Mouse (Mus musculus) forebrain, embryonic 13.5 days (tissue): ENCODE results near the gene Efna2. TPM values are rescaled to one million over a fixed set of nuclear protein-coding genes. Genes with fewer than 3 reads are reported as not detected.

Experiments
- ATAC-seq: fragments of 200-750 bp; cut with Nextera tagmentation; 2 replicates; pipeline ENCODE4 v1.8.0; 2017
- H3K27ac ChIP-seq: fragments of 300-500 bp; sonication (generic); 2 replicates; pipeline ENCODE4 v1.5.1; 2015; ENCODE audit warnings: inconsistent platforms, mild to moderate bottlenecking, moderate library complexity
- H3K27me3 ChIP-seq: fragments of 300-500 bp; sonication (generic); 2 replicates; pipeline ENCODE4 v1.6.1; 2015; ENCODE audit warnings: mild to moderate bottlenecking, inconsistent platforms
- H3K36me3 ChIP-seq: fragments of 300-500 bp; sonication (generic); 2 replicates; pipeline ENCODE4 v1.6.1; 2015; ENCODE audit warnings: mild to moderate bottlenecking, inconsistent platforms; ENCODE audit not compliant: poor library complexity, severe bottlenecking
- H3K4me1 ChIP-seq: fragments of 300-500 bp; sonication (generic); 2 replicates; pipeline ENCODE4 v1.6.1; 2015; ENCODE audit warnings: inconsistent platforms
- H3K4me2 ChIP-seq: fragments of 300-500 bp; sonication (generic); 2 replicates; pipeline ENCODE4 v1.6.1; 2015; ENCODE audit warnings: inconsistent platforms, mild to moderate bottlenecking, moderate library complexity
- H3K4me3 ChIP-seq: fragments of 300-500 bp; sonication (generic); 2 replicates; pipeline ENCODE4 v1.5.1; 2015; ENCODE audit warnings: mild to moderate bottlenecking, inconsistent platforms
- H3K9ac ChIP-seq: fragments of 300-500 bp; sonication (generic); 2 replicates; pipeline ENCODE4 v1.6.1; 2015; ENCODE audit warnings: mild to moderate bottlenecking, inconsistent platforms
- H3K9me3 ChIP-seq: fragments of 300-500 bp; sonication (generic); replicated peaks from 2 replicates; pipeline ENCODE4 v1.6.1; 2016; ENCODE audit warnings: inconsistent platforms
- WGBS: fragments of 180-500 bp; shearing (Covaris S2); methylation state at CpG from one replicate; pipeline ENCODE4 v1.1.7; 2015; 5-methylcytosine and 5-hydroxymethylcytosine counted together
- polyA plus RNA-seq: library from polyadenylated mRNA; unstranded; fragments of >200 nt; fragmentation: Nextera tagmentation; extraction: Ambion mirVana; gene quantifications from 2 replicates; pipeline ENCODE4 v1.2.1, GENCODE M21; 2015

Gene Efna2
- polyA plus RNA-seq, 1 experiment from 2014 or later, result 19.5 TPM

GRCm38 (mm10) chr10:80136952-80137625, 42.2 kb upstream of the Efna2 start:
- Histone ChIP-seq H3K4me3 (peak overlapping the region; percentile 74), H3K9ac (peak overlapping the region; percentile 91), H3K27ac (peak overlapping the region; percentile 92), H3K4me1 (peaks cover 58% of the 10 kb centered on the region), H3K36me3 (peaks cover 42% of the 10 kb centered on the region), H3K4me2 (peak overlapping the region; percentile 97), H3K27me3 (peaks cover 10% of the 10 kb centered on the region), H3K9me3 (no peaks in the 10 kb centered on the region)
- 3% methylated on average over 29 of the region's 29 CpGs for WGBS
- ATAC-seq, result no peak

- WGBS, result 2% methylated on average over 28 of the region's 33 CpGs
- ATAC-seq, result no peak
- H3K4me2 ChIP-seq, result peak overlapping the region; percentile 97
- H3K27me3 ChIP-seq, result peaks cover 10% of the 10 kb centered on the region
- peak overlapping the region; percentile 92 for H3K27ac ChIP-seq
- H3K4me3 ChIP-seq, result peak overlapping the region; percentile 74
- peaks cover 34% of the 10 kb centered on the region for H3K36me3 ChIP-seq
- peaks cover 57% of the 10 kb centered on the region for H3K4me1 ChIP-seq
- no peaks in the 10 kb centered on the region for H3K9me3 ChIP-seq
- H3K9ac ChIP-seq, result peak overlapping the region; percentile 91
Measured at GRCm38 (mm10) chr10:80137626-80138552, 41.4 kb upstream of the Efna2 start.

- peaks cover 29% of the 10 kb centered on the region for H3K36me3 ChIP-seq
- peaks cover 10% of the 10 kb centered on the region for H3K27me3 ChIP-seq
- H3K27ac ChIP-seq, result peak within 1 kb of the TSS; percentile 92
- peak within 1 kb of the TSS; percentile 91 for H3K9ac ChIP-seq
- peak within 1 kb of the TSS; percentile 97 for H3K4me2 ChIP-seq
- peaks cover 59% of the 10 kb centered on the region for H3K4me1 ChIP-seq
- no peaks in the 10 kb centered on the region for H3K9me3 ChIP-seq
- no peak for ATAC-seq
- H3K4me3 ChIP-seq, result peak within 1 kb of the TSS; percentile 74
- 0% methylated on average over 56 of the region's 94 CpGs for WGBS
Measured at GRCm38 (mm10) chr10:80138553-80139438, 40.5 kb upstream of the Efna2 start, which contains the start of gene Atp5d. Atp5d (plus strand) TSS chr10:80138632.

GRCm38 (mm10) chr10:80139439-80139775, 39.9 kb upstream of the Efna2 start:
- Histone ChIP-seq H3K27me3 (peaks cover 10% of the 10 kb centered on the region), H3K27ac (peak overlapping the region; percentile 92)

GRCm38 (mm10) chr10:80139975-80140665, 39.2 kb upstream of the Efna2 start:
- H3K4me1 ChIP-seq, result peaks cover 66% of the 10 kb centered on the region
- peaks cover 29% of the 10 kb centered on the region for H3K36me3 ChIP-seq
- 75% methylated on average over 11 of the region's 11 CpGs for WGBS
- H3K4me3 ChIP-seq, result peak overlapping the region; percentile 7; the same call in 1 of the 2 replicates
- no peak overlapping the region for H3K9ac ChIP-seq
- H3K27ac ChIP-seq, result peak overlapping the region; percentile 92; the same call in 1 of the 2 replicates
- peak overlapping the region; percentile 96 for H3K4me2 ChIP-seq
- peaks cover 10% of the 10 kb centered on the region for H3K27me3 ChIP-seq
- no peaks in the 10 kb centered on the region for H3K9me3 ChIP-seq
- no peak for ATAC-seq

More at GRCm38 (mm10) chr10:80139439-80139775, 39.9 kb upstream of the Efna2 start:
- 0% methylated on average over 10 of the region's 10 CpGs for WGBS
- peaks cover 63% of the 10 kb centered on the region for H3K4me1 ChIP-seq
- no peak for ATAC-seq
- peak overlapping the region; percentile 97 for H3K4me2 ChIP-seq
- H3K9me3 ChIP-seq, result no peaks in the 10 kb centered on the region
- H3K36me3 ChIP-seq, result peaks cover 29% of the 10 kb centered on the region
- peak overlapping the region; percentile 74 for H3K4me3 ChIP-seq
- peak overlapping the region; percentile 91 for H3K9ac ChIP-seq

GRCm38 (mm10) chr10:80140666-80141035, 38.6 kb upstream of the Efna2 start, which contains the start of gene Cbarp:
Cbarp (minus strand) TSS chr10:80140835.
- peaks cover 29% of the 10 kb centered on the region for H3K36me3 ChIP-seq
- H3K9me3 ChIP-seq, result no peaks in the 10 kb centered on the region
- peak within 1 kb of the TSS; percentile 97 for H3K4me2 ChIP-seq
- H3K9ac ChIP-seq, result peak within 1 kb of the TSS; percentile 50
- H3K27ac ChIP-seq, result peak within 1 kb of the TSS; percentile 92
- H3K4me1 ChIP-seq, result peaks cover 71% of the 10 kb centered on the region
- no peak for ATAC-seq
- peaks cover 10% of the 10 kb centered on the region for H3K27me3 ChIP-seq
- H3K4me3 ChIP-seq, result peak within 1 kb of the TSS; percentile 74
- WGBS, result 74% methylated on average over 10 of the region's 10 CpGs

GRCm38 (mm10) chr10:80141243-80141642, 38.0 kb upstream of the Efna2 start:
- H3K4me1 ChIP-seq, result peaks cover 75% of the 10 kb centered on the region
- peaks cover 28% of the 10 kb centered on the region for H3K36me3 ChIP-seq
- H3K9ac ChIP-seq, result peak overlapping the region; percentile 50
- H3K4me3 ChIP-seq, result peak overlapping the region; percentile 73
- H3K9me3 ChIP-seq, result no peaks in the 10 kb centered on the region
- WGBS, result under 1% methylated on average over 29 of the region's 29 CpGs
- H3K27ac ChIP-seq, result peak overlapping the region; percentile 86
- H3K4me2 ChIP-seq, result peak overlapping the region; percentile 96
- peak; percentile 63 for ATAC-seq
- peaks cover 7% of the 10 kb centered on the region for H3K27me3 ChIP-seq

- peak; percentile 86 for ATAC-seq
- WGBS, result under 1% methylated on average over 42 of the region's 43 CpGs
- Histone ChIP-seq H3K27me3 (peaks cover 1% of the 10 kb centered on the region; the same call in 1 of the 2 replicates), H3K9me3 (no peaks in the 10 kb centered on the region), H3K4me3 (peak overlapping the region; percentile 73), H3K27ac (peak overlapping the region; percentile 86), H3K4me1 (peaks cover 73% of the 10 kb centered on the region), H3K36me3 (peaks cover 28% of the 10 kb centered on the region), H3K9ac (peak overlapping the region; percentile 95), H3K4me2 (peak overlapping the region; percentile 96)
Measured at GRCm38 (mm10) chr10:80141786-80142529, 37.3 kb upstream of the Efna2 start.

- H3K4me2 ChIP-seq, result peak overlapping the region; percentile 96
- H3K4me3 ChIP-seq, result peak overlapping the region; percentile 73
- ATAC-seq, result no peak; the same call in 1 of the 2 replicates
- H3K9ac ChIP-seq, result peak overlapping the region; percentile 95
- H3K27ac ChIP-seq, result peak overlapping the region; percentile 80
- no peaks in the 10 kb centered on the region for H3K27me3 ChIP-seq
- 2% methylated on average over 15 of the region's 15 CpGs for WGBS
- peaks cover 28% of the 10 kb centered on the region for H3K36me3 ChIP-seq
- H3K4me1 ChIP-seq, result peaks cover 71% of the 10 kb centered on the region
- no peaks in the 10 kb centered on the region for H3K9me3 ChIP-seq
Measured at GRCm38 (mm10) chr10:80142530-80142925, 36.8 kb upstream of the Efna2 start.

GRCm38 (mm10) chr10:80143664-80144063, 35.6 kb upstream of the Efna2 start:
- H3K27ac ChIP-seq, result no peak overlapping the region
- H3K9me3 ChIP-seq, result no peaks in the 10 kb centered on the region
- H3K4me1 ChIP-seq, result peaks cover 65% of the 10 kb centered on the region
- H3K9ac ChIP-seq, result no peak overlapping the region
- H3K36me3 ChIP-seq, result peaks cover 28% of the 10 kb centered on the region
- 0 out of 2 replicates have a peak overlapping the region, but pooled peaks have one; percentile 96 for H3K4me2 ChIP-seq
- ATAC-seq, result no peak
- H3K27me3 ChIP-seq, result no peaks in the 10 kb centered on the region
- no peak overlapping the region for H3K4me3 ChIP-seq
- 91% methylated on average over 7 of the region's 7 CpGs for whole genome bisulfite sequencing
